Mouse (Mus musculus): ENCODE results near the gene Ass1. TPM values are rescaled to one million over a fixed set of nuclear protein-coding genes. Genes with fewer than 3 reads are reported as not detected.

Ass1 gene
- polyA plus RNA-seq, 1 experiment from 2014 or later: 212 TPM

DNA sequence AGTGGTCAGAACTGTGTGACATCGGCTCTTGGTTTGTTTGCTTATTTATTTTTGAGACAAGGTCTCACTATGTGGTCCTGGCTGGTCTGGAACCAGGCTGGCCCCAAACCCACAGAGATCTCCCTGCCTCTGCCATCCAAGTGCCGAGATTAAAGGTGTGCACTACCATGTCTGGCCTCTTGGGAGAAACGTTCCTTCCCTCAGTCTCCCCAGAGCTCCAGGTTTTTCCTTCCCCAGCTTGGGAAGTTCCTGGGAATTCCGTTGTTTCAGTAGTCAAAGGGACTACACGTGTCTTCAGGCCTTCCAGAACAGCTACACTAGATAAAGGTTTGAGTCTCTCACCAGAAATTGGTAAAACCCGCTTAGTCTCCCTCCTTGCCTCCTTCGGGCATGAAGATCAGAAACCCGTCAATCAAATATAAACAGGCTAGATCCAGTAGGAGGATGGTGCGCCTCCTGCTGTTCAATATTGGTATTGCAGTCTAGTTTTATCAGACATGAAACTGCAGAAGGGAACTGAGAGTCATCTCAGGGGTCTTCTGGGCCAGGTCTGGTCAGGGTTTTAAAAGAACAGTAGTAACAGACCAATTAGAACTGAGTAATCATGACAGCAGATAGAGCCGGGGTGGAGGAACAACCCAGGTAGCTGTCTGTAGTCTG is 2.5 kb downstream of the Ass1 start:
- Histone ChIP-seq H3K4me2 (ENCODE audit: low read depth, low read length) (no peak overlapping the region), H3K4me1 (ENCODE audit: control insufficient read depth, insufficient read depth, low read length) (peaks cover 16% of the 10 kb centered on the region), H3K9ac (ENCODE audit: low read length) (no peak overlapping the region), H3K36me3 (ENCODE audit: control insufficient read depth, insufficient read depth, low read length) (no peaks in the 10 kb centered on the region), H3K27ac (ENCODE audit: low read length) (no peak overlapping the region), H3K9me3 (replicated peaks; ENCODE audit: control insufficient read depth, low read length) (no peaks in the 10 kb centered on the region), H3K4me3 (replicated peaks; ENCODE audit: low read length) (no peak overlapping the region), H3K27me3 (ENCODE audit: control insufficient read depth, insufficient read depth, low read length) (0 out of 2 replicates have a peak, but pooled peaks cover 3% of the 10 kb centered on the region)
- ATAC-seq (ENCODE audit: insufficient read depth, low FRiP score): no peak
- WGBS: 48% methylated on average over 10 of the region's 10 CpGs

DNA sequence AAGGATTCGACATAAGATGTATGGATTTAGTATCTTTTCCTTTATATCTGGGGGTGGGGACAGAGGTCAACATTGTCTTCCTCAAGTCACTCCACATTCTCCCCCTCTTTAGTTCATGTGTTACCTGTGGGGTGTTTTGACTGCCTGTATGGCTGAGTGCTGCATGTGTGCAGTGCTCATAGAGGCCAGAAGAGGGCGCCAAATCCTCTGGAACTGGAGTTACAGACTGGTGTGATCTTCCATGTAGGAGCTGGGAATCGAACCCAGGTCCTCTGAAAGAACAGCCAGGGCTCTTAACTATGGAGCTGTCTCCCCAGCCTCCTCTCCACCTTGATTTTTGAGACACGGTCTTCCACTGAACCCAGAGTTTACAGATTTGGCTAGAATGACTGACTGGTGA is 3.9 kb downstream of the Ass1 start:
- Histone ChIP-seq H3K9ac (ENCODE audit: low read length) (no peak overlapping the region), H3K9me3 (replicated peaks; ENCODE audit: control insufficient read depth, low read length) (no peaks in the 10 kb centered on the region), H3K27me3 (ENCODE audit: control insufficient read depth, insufficient read depth, low read length) (0 out of 2 replicates have a peak, but pooled peaks cover 3% of the 10 kb centered on the region), H3K4me3 (replicated peaks; ENCODE audit: low read length) (no peak overlapping the region), H3K4me1 (ENCODE audit: control insufficient read depth, insufficient read depth, low read length) (peaks cover 16% of the 10 kb centered on the region), H3K27ac (ENCODE audit: low read length) (no peak overlapping the region), H3K36me3 (ENCODE audit: control insufficient read depth, insufficient read depth, low read length) (no peaks in the 10 kb centered on the region), H3K4me2 (ENCODE audit: low read depth, low read length) (no peak overlapping the region)
- 72% methylated on average over 4 of the region's 4 CpGs for WGBS
- no peak for ATAC-seq (ENCODE audit: insufficient read depth, low FRiP score)

DNA sequence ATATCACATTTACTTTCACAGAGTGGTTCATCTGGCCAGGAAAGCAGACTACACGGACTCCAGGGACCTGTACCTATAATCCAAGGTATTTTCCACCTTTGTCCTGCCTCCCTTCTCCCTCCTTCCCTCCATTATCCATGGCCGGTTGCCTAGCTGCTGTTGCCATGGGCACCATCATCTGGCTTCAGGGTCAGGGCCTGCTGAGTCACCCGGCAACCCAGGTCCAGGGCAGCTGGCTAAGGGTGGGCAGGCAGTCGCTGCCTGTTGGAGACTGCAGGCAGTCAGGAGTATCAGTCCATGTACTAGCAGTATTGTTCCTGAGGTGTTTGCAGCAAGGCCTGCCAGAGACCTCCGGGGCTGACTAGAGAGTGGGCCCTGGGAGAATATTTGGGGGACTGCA is 4.7 kb downstream of the Ass1 start:
- Histone ChIP-seq H3K9me3 (replicated peaks; ENCODE audit: control insufficient read depth, low read length) (no peaks in the 10 kb centered on the region), H3K4me1 (ENCODE audit: control insufficient read depth, insufficient read depth, low read length) (peaks cover 12% of the 10 kb centered on the region), H3K27me3 (ENCODE audit: control insufficient read depth, insufficient read depth, low read length) (no peaks in the 10 kb centered on the region), H3K27ac (ENCODE audit: low read length) (no peak overlapping the region), H3K36me3 (ENCODE audit: control insufficient read depth, insufficient read depth, low read length) (no peaks in the 10 kb centered on the region), H3K4me2 (ENCODE audit: low read depth, low read length) (no peak overlapping the region), H3K4me3 (replicated peaks; ENCODE audit: low read length) (no peak overlapping the region), H3K9ac (ENCODE audit: low read length) (no peak overlapping the region)
- 66% methylated on average over 5 of the region's 5 CpGs for WGBS
- ATAC-seq (ENCODE audit: insufficient read depth, low FRiP score): no peak

DNA sequence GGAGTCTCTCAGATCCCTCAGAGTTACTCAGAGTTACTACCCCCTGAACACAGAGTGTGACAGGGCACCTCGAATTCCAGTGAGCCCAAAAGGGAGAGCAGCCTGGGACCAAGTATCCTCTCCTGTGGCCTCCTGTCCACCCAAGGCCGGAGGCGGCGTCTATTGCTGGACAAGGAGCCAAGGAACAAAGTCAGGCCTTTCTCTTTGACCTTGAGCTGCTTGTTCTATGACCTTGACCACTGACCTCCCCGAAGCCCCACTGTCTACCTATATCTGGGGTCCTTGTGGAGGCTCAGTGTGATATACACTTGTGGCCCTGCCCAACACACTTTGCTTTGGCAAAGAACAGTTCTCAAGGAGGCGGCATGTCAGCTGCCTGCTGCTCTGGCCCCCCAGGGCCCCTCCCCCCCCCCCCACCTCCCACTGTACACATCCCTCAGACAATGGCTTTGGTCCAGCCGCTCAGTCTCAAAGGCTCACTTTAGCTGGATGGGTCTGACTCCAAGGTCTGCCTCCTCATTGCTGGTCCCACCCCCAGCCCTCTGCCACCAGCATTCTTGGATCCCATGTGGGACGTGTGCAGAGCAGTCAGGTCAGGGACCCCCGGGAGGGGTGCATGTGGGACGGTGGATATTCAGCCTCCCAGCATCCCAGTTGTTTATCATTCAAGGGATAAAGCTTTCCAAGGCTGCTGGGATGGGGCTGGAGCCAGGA is 6.3 kb downstream of the Ass1 start:
- no peak overlapping the region for H3K4me2 ChIP-seq (ENCODE audit: low read depth, low read length)
- H3K27ac ChIP-seq (ENCODE audit: low read length): no peak overlapping the region
- H3K9me3 ChIP-seq (replicated peaks; ENCODE audit: control insufficient read depth, low read length): no peaks in the 10 kb centered on the region
- 53% methylated on average over 10 of the region's 10 CpGs for WGBS
- no peaks in the 10 kb centered on the region for H3K27me3 ChIP-seq (ENCODE audit: control insufficient read depth, insufficient read depth, low read length)
- no peaks in the 10 kb centered on the region for H3K36me3 ChIP-seq (ENCODE audit: control insufficient read depth, insufficient read depth, low read length)
- peaks cover 9% of the 10 kb centered on the region for H3K4me1 ChIP-seq (ENCODE audit: control insufficient read depth, insufficient read depth, low read length)
- no peak overlapping the region for H3K4me3 ChIP-seq (replicated peaks; ENCODE audit: low read length)
- H3K9ac ChIP-seq (ENCODE audit: low read length): no peak overlapping the region
- peak; percentile 33; the same call in 1 of the 2 replicates for ATAC-seq (ENCODE audit: insufficient read depth, low FRiP score)

DNA sequence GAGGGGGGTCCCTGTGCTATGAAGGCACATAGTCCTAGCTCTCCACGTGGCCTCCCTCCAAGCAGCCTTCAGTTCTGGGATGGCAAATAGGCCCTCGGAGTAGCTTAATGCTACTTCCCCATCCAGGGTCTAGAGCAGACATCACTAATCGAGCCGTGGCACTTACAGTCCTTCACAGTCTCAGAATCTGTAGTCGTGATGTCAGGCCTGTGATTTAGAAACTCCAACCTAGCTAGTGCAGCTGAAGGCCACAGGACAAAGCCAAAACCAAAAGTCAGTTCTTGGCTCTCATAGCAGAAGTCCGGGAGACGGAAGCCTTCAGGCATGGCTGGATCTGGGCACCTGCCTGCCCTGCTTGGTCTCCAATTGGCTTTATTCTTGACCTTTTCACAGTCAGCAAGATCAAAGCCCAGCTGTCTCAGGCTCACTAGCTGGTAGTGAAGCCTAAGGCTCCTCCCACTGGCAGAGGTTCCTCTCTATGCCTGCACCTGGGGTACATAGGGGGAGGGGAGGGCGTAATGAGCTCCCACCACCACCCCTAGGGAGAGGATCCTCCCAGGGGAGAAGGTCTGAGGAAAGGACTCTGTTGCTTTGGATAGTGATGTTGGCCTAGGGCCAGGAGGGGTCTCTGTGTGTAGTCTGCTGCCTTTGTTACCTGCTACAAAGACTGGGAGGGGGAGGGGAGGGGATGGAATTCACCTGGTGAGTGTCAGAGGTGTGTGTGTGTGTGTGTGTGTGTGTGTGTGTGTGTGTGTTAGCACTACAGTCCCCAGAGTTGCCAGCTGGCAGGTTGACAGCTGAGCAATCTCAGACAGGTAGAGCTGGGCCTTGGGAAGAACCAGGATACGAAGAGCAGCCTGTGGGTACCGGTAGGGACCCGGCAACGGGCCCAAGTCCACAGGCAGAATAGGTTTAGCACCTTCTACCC is 7.5 kb downstream of the Ass1 start:
- Histone ChIP-seq H3K9me3 (replicated peaks; ENCODE audit: control insufficient read depth, low read length) (no peaks in the 10 kb centered on the region), H3K4me1 (ENCODE audit: control insufficient read depth, insufficient read depth, low read length) (peaks cover 9% of the 10 kb centered on the region), H3K9ac (ENCODE audit: low read length) (no peak overlapping the region), H3K27me3 (ENCODE audit: control insufficient read depth, insufficient read depth, low read length) (no peaks in the 10 kb centered on the region), H3K27ac (ENCODE audit: low read length) (no peak overlapping the region), H3K36me3 (ENCODE audit: control insufficient read depth, insufficient read depth, low read length) (no peaks in the 10 kb centered on the region), H3K4me3 (replicated peaks; ENCODE audit: low read length) (no peak overlapping the region), H3K4me2 (ENCODE audit: low read depth, low read length) (no peak overlapping the region)
- 74% methylated on average over 12 of the region's 12 CpGs for WGBS
- no peak for ATAC-seq (ENCODE audit: insufficient read depth, low FRiP score)

DNA sequence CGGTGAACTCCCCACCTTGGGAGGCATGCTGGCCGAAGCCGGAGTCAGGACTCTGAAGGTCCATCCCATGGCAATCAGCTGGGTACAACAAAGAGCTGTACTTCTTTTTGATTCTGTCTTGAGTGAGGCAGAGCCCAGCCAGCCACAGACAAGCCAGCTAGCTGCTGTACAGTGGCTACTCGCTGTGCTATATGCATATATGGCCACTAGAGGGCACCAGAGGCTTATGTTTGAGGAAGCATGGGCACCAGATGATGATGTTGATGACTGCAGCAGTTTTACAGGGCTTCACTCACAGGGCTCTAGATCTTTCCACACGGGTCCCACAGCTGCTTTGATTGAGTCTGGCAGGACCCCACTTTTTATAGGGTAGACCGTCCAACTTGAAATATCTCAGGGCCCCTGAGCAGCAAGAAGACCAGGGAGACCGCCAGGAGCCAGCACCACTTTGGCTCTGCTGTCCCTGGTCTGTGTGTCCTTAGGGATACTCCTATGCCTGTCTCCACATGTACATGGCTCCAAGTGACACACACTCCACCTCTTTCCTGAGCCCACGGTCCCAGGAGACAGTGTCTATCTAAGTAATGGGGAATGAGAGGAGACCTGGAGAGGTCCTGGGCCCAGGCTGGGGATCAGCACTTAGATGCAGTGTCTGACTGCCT is 13.0 kb downstream of the Ass1 start:
- peak; percentile 79 for ATAC-seq (ENCODE audit: insufficient read depth, low FRiP score)
- H3K4me2 ChIP-seq (ENCODE audit: low read depth, low read length): no peak overlapping the region
- 0 out of 2 replicates have a peak, but pooled peaks cover 3% of the 10 kb centered on the region for H3K36me3 ChIP-seq (ENCODE audit: control insufficient read depth, insufficient read depth, low read length)

DNA sequence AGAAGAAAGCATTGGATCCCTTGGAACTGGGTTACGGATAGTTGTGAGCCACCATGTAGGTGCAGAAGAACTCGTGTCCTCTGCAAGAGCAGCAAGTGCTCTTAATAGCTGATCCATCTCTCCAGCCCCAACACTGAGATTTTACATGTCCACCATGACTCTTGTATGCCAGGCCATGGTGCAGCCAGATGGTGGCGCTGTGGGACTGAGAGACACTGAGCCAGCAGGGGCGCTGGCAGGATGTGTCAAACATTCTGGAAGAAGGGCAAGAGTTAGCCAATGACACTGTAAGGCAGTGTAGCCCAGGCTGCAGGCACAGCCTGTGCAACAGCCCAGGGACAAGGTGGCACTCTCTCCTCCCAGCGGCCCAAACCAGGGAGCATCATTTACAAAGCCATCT is 14.2 kb downstream of the Ass1 start:
- no peak overlapping the region for H3K4me3 ChIP-seq (replicated peaks; ENCODE audit: low read length)
- H3K4me2 ChIP-seq (ENCODE audit: low read depth, low read length): no peak overlapping the region
- no peak for ATAC-seq (ENCODE audit: insufficient read depth, low FRiP score)
- H3K4me1 ChIP-seq (ENCODE audit: control insufficient read depth, insufficient read depth, low read length): no peaks in the 10 kb centered on the region
- H3K9me3 ChIP-seq (replicated peaks; ENCODE audit: control insufficient read depth, low read length): no peaks in the 10 kb centered on the region
- H3K27me3 ChIP-seq (ENCODE audit: control insufficient read depth, insufficient read depth, low read length): no peaks in the 10 kb centered on the region; the same call in 1 of the 2 replicates
- no peak overlapping the region for H3K9ac ChIP-seq (ENCODE audit: low read length)
- H3K36me3 ChIP-seq (ENCODE audit: control insufficient read depth, insufficient read depth, low read length): 0 out of 2 replicates have a peak, but pooled peaks cover 3% of the 10 kb centered on the region
- 30% methylated on average over 5 of the region's 5 CpGs for WGBS
- H3K27ac ChIP-seq (ENCODE audit: low read length): no peak overlapping the region

More for the DNA sequence above, 13.0 kb downstream of the Ass1 start:
- Histone ChIP-seq H3K27ac (ENCODE audit: low read length) (no peak overlapping the region), H3K27me3 (ENCODE audit: control insufficient read depth, insufficient read depth, low read length) (no peaks in the 10 kb centered on the region; the same call in 1 of the 2 replicates), H3K9ac (ENCODE audit: low read length) (no peak overlapping the region), H3K4me1 (ENCODE audit: control insufficient read depth, insufficient read depth, low read length) (no peaks in the 10 kb centered on the region), H3K9me3 (replicated peaks; ENCODE audit: control insufficient read depth, low read length) (no peaks in the 10 kb centered on the region), H3K4me3 (replicated peaks; ENCODE audit: low read length) (no peak overlapping the region)
- WGBS: 29% methylated on average over 8 of the region's 8 CpGs

DNA sequence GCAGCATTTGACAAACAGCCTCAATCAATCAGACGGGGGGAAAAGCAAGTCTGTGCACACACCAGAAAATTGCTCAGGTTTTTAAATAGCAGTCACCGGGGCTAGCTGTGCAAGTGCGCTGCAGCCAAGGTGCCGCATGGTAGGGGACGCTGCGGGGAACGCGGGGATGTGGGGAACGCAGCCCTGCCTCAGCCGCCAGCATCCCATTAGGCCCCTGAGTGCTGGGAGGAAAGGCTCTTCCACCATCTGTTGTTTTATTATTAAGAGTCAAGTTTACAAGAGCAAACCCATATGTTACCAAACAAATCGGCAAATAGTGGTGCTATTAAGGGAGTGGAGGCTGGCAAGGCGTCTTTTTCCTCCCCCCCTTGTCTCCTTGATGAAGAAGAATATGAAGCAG is 19.2 kb downstream of the Ass1 start:
- H3K4me1 ChIP-seq (ENCODE audit: control insufficient read depth, insufficient read depth, low read length): no peaks in the 10 kb centered on the region
- H3K36me3 ChIP-seq (ENCODE audit: control insufficient read depth, insufficient read depth, low read length): peaks cover 3% of the 10 kb centered on the region; the same call in 1 of the 2 replicates
- no peak overlapping the region for H3K9ac ChIP-seq (ENCODE audit: low read length)
- 39% methylated on average over 12 of the region's 12 CpGs for WGBS
- H3K27ac ChIP-seq (ENCODE audit: low read length): no peak overlapping the region
- no peaks in the 10 kb centered on the region; the same call in 1 of the 2 replicates for H3K9me3 ChIP-seq (replicated peaks; ENCODE audit: control insufficient read depth, low read length)
- H3K4me2 ChIP-seq (ENCODE audit: low read depth, low read length): no peak overlapping the region
- H3K4me3 ChIP-seq (replicated peaks; ENCODE audit: low read length): no peak overlapping the region
- ATAC-seq (ENCODE audit: insufficient read depth, low FRiP score): no peak
- no peaks in the 10 kb centered on the region for H3K27me3 ChIP-seq (ENCODE audit: control insufficient read depth, insufficient read depth, low read length)
